Mouse (Mus musculus): ENCODE measurements at regions not wholly inside any gene's neighbourhood (a gene's known extent, or its start where the extent isn't known, plus 50 kb on each side); places are given as distances from the start of the nearest gene placed in this dataset.

DNA sequence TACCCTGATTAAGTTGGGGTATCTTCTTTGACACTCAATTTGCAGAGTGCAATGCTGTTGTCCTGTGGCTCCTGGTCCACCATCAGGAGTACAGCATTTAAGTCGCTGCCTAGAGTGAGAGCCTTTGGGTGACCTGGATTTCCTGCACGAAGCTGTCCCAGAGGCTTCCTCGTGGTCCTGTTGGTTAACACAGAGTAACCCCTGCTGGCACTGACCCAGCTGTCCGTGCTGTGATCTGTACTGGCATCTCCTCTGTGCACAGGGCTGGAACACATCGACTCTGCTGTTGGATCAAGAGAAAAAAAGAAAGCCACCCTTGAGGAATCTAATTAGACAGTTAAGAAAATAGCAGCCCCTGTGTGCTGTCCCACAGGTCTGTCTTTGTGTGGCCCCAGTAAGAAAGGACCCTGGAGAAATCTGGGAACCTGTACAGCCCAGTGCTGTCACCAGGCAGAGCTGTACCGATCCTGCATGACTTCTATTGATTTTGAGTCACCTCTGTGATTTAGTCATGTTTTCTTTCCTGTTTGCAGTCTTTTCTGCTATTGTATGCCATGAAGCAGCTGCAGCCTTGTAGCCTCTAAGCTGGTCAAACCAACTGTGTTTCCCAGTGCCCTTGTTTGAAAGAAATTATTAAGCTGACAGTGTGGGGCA, 63.3 kb upstream of the Shh start:
- DNase-seq: peak; percentile 15

DNA sequence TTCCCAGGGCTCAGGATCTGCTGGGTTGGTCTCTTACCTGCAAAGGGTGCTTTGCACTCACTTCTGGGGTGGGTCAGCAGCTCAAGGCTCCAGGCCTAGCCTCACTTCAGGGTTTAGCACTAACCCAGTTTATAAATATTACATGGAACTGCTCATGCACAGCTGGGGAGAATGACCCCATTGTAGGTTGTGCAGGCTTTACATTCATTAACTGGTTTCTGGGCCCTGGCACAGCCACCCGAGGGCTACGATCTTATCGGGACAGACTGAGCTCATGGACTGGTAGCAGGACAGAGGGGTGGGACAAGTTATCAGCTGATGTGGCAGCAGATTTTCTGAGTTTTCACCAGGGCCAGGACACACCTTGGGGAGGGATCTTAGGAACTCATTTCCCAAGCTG, 59.4 kb upstream of the Shh start:
- DNase-seq: no peak

DNA sequence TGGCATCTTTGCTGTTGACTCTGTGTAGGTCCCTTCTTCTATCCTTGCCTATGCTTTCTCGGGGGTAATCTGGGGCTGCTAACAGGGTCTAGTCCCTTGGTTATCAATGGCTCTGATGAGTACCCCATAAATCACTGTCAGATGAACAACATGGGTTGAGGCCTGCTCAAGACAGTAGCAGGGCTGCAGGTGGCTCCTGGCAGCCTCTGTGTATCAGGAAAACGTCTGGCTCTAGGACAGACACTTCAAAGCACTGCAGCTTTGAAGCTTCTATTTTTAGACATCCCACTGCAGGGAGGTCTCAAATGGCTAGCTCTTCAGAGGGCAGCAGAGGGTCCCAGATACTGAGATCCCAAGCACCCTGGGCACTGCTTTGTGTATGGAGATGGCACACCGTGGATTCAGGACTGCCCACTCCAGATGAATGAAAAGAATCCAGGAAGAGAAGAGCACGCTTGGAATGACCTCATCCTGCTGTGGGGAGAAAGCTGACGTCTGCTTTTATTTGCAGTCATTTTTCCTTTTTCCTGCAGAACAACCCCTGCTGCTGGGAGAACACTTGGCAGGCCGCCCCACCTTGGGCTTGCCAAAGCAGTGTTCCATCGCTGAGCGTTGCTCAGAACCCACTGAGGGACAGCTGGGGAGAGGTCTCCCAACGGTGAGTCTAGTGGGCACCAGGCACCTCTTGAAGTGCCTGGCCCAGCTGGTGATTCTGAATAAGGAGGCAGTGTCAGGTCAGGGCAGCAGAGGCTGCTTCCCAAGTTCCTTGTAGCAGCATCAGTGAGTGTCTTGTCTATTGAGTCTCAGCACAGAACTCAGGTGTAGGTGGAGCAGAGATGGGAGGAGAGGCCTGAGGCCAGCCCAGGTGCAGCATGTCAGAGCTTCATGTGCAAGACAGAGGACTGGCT, 54.0 kb upstream of the Shh start:
- DNase-seq: peak; percentile 70

DNA sequence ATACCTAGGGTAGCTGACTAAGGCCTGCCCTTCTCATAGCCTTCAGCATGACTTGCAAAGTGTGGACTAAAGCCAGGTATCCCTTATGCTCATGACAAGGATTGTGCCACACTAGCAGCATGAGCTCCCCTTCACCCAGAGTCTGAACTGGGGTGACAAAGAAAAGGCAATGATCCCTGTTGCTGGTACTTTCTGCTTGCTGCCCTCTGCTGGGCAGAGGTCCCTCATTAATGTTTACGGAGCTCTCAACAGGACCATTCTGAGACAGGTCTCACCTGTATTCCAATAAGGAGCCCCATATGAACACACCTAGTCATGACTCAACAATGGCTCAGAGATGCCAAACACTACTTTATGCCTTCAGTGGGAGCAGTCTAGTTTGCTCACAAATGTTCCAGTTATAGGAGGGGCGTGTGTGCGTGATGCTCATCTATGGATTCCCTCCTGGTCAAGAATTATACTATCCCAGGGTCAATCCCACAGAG, 52.0 kb upstream of the Shh start:
- DNase-seq: no peak
